Mouse (Mus musculus) heart, embryonic 10.5 days (tissue): Measurements from ENCODE around the gene Acyp2. TPM values are rescaled to one million over a fixed set of nuclear protein-coding genes. Genes with fewer than 3 reads are reported as not detected.
"Not testable (repeated sequence)": the region's sequence is repeated elsewhere in the genome, so short reads cannot be mapped to it uniquely, and the experiment has no call there.

Source experiments
- DNase-seq: peaks from one replicate; pipeline ENCODE4 v3.0.0-alpha.2; 2017; ENCODE audit warnings: low spot score
- H3K27ac ChIP-seq: fragments of 300-500 bp; sonication (generic); 2 replicates; pipeline ENCODE4 v1.5.1; 2016; ENCODE audit warnings: mild to moderate bottlenecking
- H3K27me3 ChIP-seq: fragments of 300-500 bp; sonication (generic); 2 replicates; pipeline ENCODE4 v1.6.1; 2016; ENCODE audit warnings: mild to moderate bottlenecking; ENCODE audit not compliant: poor library complexity, insufficient read depth, severe bottlenecking
- H3K36me3 ChIP-seq: fragments of 300-500 bp; sonication (generic); 2 replicates; pipeline ENCODE4 v1.6.1; 2016; ENCODE audit warnings: mild to moderate bottlenecking, moderate library complexity
- H3K4me1 ChIP-seq: fragments of 300-500 bp; sonication (generic); 2 replicates; pipeline ENCODE4 v1.6.1; 2016; ENCODE audit warnings: mild to moderate bottlenecking
- H3K4me3 ChIP-seq: fragments of 300-500 bp; sonication (generic); 2 replicates; pipeline ENCODE4 v1.5.1; 2016; ENCODE audit warnings: mild to moderate bottlenecking, moderate library complexity
- H3K9me3 ChIP-seq: fragments of 300-500 bp; sonication (generic); 2 replicates; pipeline ENCODE4 v1.6.1; 2016; ENCODE audit warnings: mild to moderate bottlenecking, moderate library complexity
- WGBS: fragments of 180-500 bp; shearing (Covaris S2); methylation state at CpG from one replicate; pipeline ENCODE4 v1.1.7; 2016; 5-methylcytosine and 5-hydroxymethylcytosine counted together
- polyA plus RNA-seq: library from polyadenylated mRNA; unstranded; fragments of >200 nt; fragmentation: Nextera tagmentation; extraction: Ambion mirVana; gene quantifications from 2 replicates; pipeline ENCODE4 v1.2.1, GENCODE M21; 2016

Acyp2 gene
- 12.2 and 19.8 TPM in 2 replicates for polyA plus RNA-seq

- peak; percentile 96 for DNase-seq
- Histone ChIP-seq H3K4me3 (peak within 1 kb of the TSS; percentile 78), H3K27me3 (no peaks in the 10 kb centered on the region), H3K36me3 (no peaks in the 10 kb centered on the region), H3K4me1 (no peaks in the 10 kb centered on the region; the same call in 1 of the 2 replicates), H3K9me3 (no peaks in the 10 kb centered on the region), H3K27ac (peak within 1 kb of the TSS; percentile 98)
- under 1% methylated on average over 40 of the region's 40 CpGs for WGBS
These were observed at the start of gene Acyp2 for GRCm38 (mm10) chr11:30649001-30649637. TSS of gene Acyp2 (minus strand) at chr11:30649587.

DNA sequence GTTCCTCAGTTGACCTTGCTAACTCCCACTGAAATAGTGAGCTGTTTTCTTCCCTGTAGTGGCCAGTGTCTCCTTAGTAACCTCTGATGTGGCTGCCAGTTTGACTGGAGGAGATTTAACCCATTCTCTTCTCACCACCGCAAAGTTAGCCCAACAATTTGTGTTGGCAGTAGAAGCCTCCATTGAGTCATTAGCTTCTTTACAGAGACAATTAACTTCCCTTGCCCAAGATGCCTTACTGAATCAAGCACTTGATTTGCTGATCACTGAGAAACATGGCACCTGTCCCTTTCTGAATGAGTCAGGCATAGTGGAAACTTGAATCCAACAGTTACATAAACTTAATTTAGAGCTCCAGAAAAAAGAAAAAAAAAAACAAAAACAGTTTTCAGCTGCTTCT, 40.0 kb upstream of the Acyp2 start:
- Histone ChIP-seq H3K4me3 (no peak overlapping the region), H3K27me3 (no peaks in the 10 kb centered on the region), H3K9me3 (no peaks in the 10 kb centered on the region), H3K27ac (no peak overlapping the region), H3K36me3 (no peaks in the 10 kb centered on the region), H3K4me1 (no peaks in the 10 kb centered on the region)
- DNase-seq, result no peak
- 77% methylated on average over 1 of the region's 1 CpGs for WGBS

DNA sequence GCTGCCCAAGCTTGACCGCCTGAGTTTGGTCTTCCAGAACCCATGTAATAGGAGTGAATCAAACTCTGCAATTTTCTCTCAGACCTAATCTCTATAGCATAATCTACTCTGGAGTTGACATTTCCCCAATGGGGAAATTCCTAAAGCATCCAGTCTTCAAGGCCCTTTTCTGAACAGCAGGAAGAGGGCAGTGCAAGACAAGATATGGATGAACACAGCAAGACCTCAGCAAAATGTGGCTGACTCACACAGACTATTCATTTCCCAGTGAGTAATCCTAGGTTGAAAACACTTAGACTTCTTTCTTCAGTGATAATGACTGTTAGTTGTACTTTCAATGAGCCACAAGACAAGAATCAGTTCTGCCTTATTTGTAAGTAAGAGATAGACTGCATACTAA, 26.7 kb upstream of the Acyp2 start:
- Histone ChIP-seq H3K27ac (no peak overlapping the region), H3K9me3 (no peaks in the 10 kb centered on the region), H3K36me3 (no peaks in the 10 kb centered on the region), H3K4me3 (no peak overlapping the region), H3K27me3 (no peaks in the 10 kb centered on the region), H3K4me1 (no peaks in the 10 kb centered on the region)
- DNase-seq, result no peak
- WGBS, result 68% methylated on average over 1 of the region's 1 CpGs

DNA sequence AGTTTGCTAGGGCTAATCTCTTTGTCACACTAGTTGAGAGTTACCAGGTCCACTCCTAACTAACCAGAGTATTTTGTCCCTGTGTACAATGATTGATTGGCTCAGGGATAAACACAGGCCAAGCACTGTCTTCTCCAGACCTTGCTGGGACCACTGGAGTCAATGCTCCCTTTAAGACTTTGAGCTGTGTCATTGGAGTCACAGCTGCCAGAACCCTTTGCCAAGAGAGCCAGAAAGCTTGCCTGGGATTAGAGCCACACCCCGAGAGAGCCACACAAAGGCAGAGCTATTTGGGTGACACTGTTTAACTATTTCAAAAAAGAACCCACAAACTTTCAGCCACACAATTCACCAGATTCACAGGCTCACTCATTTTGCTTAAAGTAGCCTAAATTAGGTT, 23.3 kb upstream of the Acyp2 start:
- no peaks in the 10 kb centered on the region for H3K27me3 ChIP-seq
- no peaks in the 10 kb centered on the region; the same call in 1 of the 2 replicates for H3K4me1 ChIP-seq
- no peaks in the 10 kb centered on the region for H3K36me3 ChIP-seq
- H3K9me3 ChIP-seq, result no peaks in the 10 kb centered on the region
- DNase-seq, result no peak
- WGBS, result 55% methylated on average over 1 of the region's 1 CpGs
- no peak overlapping the region for H3K27ac ChIP-seq
- H3K4me3 ChIP-seq, result no peak overlapping the region

GRCm38 (mm10) chr11:30663001-30663400, 13.6 kb upstream of the Acyp2 start:
- H3K27ac ChIP-seq, result no peak overlapping the region
- no peaks in the 10 kb centered on the region for H3K9me3 ChIP-seq
- no peaks in the 10 kb centered on the region for H3K27me3 ChIP-seq
- DNase-seq, result no peak
- H3K4me1 ChIP-seq, result no peaks in the 10 kb centered on the region
- no peak overlapping the region for H3K4me3 ChIP-seq
- H3K36me3 ChIP-seq, result no peaks in the 10 kb centered on the region
- WGBS, result 81% methylated on average over 3 of the region's 3 CpGs

DNA sequence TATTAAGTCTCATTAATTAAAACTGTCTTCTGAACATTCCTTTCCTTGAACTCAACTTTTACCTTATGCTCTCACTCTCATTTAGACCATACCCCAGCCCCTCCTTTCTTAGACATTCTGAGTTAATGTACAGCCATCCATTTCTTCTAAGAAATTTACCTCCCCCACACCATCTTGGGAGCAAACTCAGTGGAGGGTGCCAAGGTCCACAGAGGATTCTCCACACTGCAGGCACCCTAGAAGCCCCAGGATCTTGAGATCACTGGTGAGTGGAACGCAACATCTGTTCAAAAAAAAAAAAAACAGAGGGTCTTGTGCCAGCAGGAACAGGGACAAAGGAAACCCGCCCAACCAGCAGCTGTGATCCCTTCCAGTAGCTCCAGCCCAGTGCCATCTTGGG, 13.2 kb upstream of the Acyp2 start:
- H3K4me3 ChIP-seq, result no peak overlapping the region
- H3K4me1 ChIP-seq, result no peaks in the 10 kb centered on the region
- H3K9me3 ChIP-seq, result no peaks in the 10 kb centered on the region
- no peaks in the 10 kb centered on the region for H3K36me3 ChIP-seq
- no peak overlapping the region for H3K27ac ChIP-seq
- WGBS, result 86% methylated on average over 2 of the region's 2 CpGs
- H3K27me3 ChIP-seq, result no peaks in the 10 kb centered on the region
- no peak for DNase-seq

GRCm38 (mm10) chr11:30657069-30657468, 7.7 kb upstream of the Acyp2 start:
- no peak for DNase-seq
- H3K27ac ChIP-seq, result no peak overlapping the region
- H3K4me1 ChIP-seq, result no peaks in the 10 kb centered on the region
- 35% methylated on average over 2 of the region's 2 CpGs for WGBS
- H3K4me3 ChIP-seq, result no peak overlapping the region
- no peaks in the 10 kb centered on the region for H3K27me3 ChIP-seq
- no peaks in the 10 kb centered on the region for H3K36me3 ChIP-seq
- H3K9me3 ChIP-seq, result no peaks in the 10 kb centered on the region

DNA sequence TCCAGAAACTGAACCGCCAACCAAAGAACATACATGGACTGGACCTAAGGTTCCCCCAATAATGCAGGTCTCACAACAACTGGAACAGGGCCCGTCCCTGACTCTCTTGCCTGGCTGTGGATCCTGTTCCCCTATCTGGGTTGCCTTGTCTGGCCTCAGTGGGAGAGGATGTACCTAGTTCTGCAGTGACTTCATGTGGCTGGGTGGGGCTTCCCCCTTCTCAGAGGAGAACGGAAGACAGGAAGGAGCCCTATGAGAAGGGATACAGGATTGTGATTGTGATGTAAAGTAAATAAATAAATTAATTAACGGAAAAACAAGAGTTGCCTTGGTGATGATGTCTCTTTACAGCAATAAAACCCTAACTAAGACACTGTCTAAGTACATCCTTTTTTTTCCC, 6.7 kb upstream of the Acyp2 start:
- 77% methylated on average over 4 of the region's 4 CpGs for WGBS
- no peaks in the 10 kb centered on the region for H3K36me3 ChIP-seq

GRCm38 (mm10) chr11:30650416-30650815, 1.0 kb upstream of the Acyp2 start:
- 95% methylated on average over 1 of the region's 1 CpGs for WGBS

More for the DNA sequence above, 6.7 kb upstream of the Acyp2 start:
- no peak for DNase-seq
- no peak overlapping the region for H3K4me3 ChIP-seq
- H3K9me3 ChIP-seq, result no peaks in the 10 kb centered on the region
- H3K4me1 ChIP-seq, result no peaks in the 10 kb centered on the region
- no peak overlapping the region for H3K27ac ChIP-seq
- H3K27me3 ChIP-seq, result no peaks in the 10 kb centered on the region

GRCm38 (mm10) chr11:30635674-30636073, 13.7 kb downstream of the Acyp2 start:
- Histone ChIP-seq H3K9me3 (no peaks in the 10 kb centered on the region), H3K27me3 (no peaks in the 10 kb centered on the region), H3K4me3 (no peak overlapping the region), H3K27ac (no peak overlapping the region), H3K4me1 (no peaks in the 10 kb centered on the region), H3K36me3 (no peaks in the 10 kb centered on the region)
- 86% methylated on average over 1 of the region's 1 CpGs for WGBS
- no peak for DNase-seq

More at GRCm38 (mm10) chr11:30650416-30650815, 1.0 kb upstream of the Acyp2 start:
- Histone ChIP-seq H3K4me3 (no peak overlapping the region), H3K27ac (no peak overlapping the region), H3K27me3 (no peaks in the 10 kb centered on the region), H3K9me3 (no peaks in the 10 kb centered on the region), H3K4me1 (no peaks in the 10 kb centered on the region; the same call in 1 of the 2 replicates), H3K36me3 (no peaks in the 10 kb centered on the region)
- DNase-seq, result no peak

GRCm38 (mm10) chr11:30630514-30630913, 18.9 kb downstream of the Acyp2 start:
- 84% methylated on average over 6 of the region's 6 CpGs for WGBS
- Histone ChIP-seq H3K4me1 (no peaks in the 10 kb centered on the region), H3K27ac (no peak overlapping the region), H3K27me3 (no peaks in the 10 kb centered on the region), H3K36me3 (no peaks in the 10 kb centered on the region), H3K9me3 (no peaks in the 10 kb centered on the region), H3K4me3 (no peak overlapping the region)
- no peak for DNase-seq

DNA sequence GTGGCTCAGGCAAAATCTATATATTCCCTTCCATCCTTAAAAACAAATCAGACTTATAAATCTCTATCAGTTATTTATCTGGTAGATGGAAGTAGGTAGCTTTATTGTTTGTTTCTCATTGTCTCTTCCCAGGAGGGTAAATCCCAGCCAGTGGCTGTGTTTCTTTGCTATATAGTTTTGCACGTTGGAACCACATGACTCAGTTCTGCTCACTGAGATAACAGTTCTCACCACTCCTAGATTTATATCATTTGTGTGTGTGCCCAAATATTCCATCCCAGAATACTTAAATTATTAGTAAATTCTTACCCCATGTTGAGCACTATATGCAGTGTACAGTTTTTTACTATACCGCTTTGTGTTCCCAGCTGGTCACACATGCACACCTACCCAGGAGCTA, 26.2 kb downstream of the Acyp2 start:
- no peak overlapping the region for H3K27ac ChIP-seq
- 78% methylated on average over 2 of the region's 2 CpGs for WGBS
- DNase-seq, result no peak
- H3K9me3 ChIP-seq, result no peaks in the 10 kb centered on the region
- no peak overlapping the region for H3K4me3 ChIP-seq
- H3K27me3 ChIP-seq, result no peaks in the 10 kb centered on the region
- 0 out of 2 replicates have a peak, but pooled peaks cover 6% of the 10 kb centered on the region for H3K4me1 ChIP-seq
- H3K36me3 ChIP-seq, result no peaks in the 10 kb centered on the region

- H3K27me3 ChIP-seq, H3K4me1 ChIP-seq, H3K9me3 ChIP-seq, H3K36me3 ChIP-seq, DNase-seq, H3K4me3 ChIP-seq, H3K27ac ChIP-seq: not testable (repeated sequence)
- 76% methylated on average over 1 of the region's 1 CpGs for WGBS
These were observed 27.7 kb downstream of the Acyp2 start for GRCm38 (mm10) chr11:30621386-30622363.
